Mouse (Mus musculus) forebrain, embryonic 10.5 days (tissue): ENCODE results near the gene Arl8a. TPM values are rescaled to one million over a fixed set of nuclear protein-coding genes. Genes with fewer than 3 reads are reported as not detected.
A peak's percentile ranks its signal among the peaks of the same experiment; 100 is the strongest.
"Not testable (repeated sequence)": the region's sequence is repeated elsewhere in the genome, so short reads cannot be mapped to it uniquely, and the experiment has no call there.

Experiments
- DNase-seq: peaks from one replicate; pipeline ENCODE4 v3.0.0-alpha.2; 2017; ENCODE audit warnings: low spot score; ENCODE audit errors: extremely low spot score
- H3K27ac ChIP-seq: fragments of 300-500 bp; sonication (generic); 2 replicates; pipeline ENCODE4 v1.5.1; 2016; ENCODE audit warnings: mild to moderate bottlenecking
- H3K27me3 ChIP-seq: fragments of 300-500 bp; sonication (generic); 2 replicates; pipeline ENCODE4 v1.6.1; 2016; ENCODE audit warnings: mild to moderate bottlenecking; ENCODE audit not compliant: poor library complexity, severe bottlenecking
- H3K36me3 ChIP-seq: fragments of 300-500 bp; sonication (generic); replicated peaks from 2 replicates; pipeline ENCODE4 v1.6.1; 2016; ENCODE audit warnings: mild to moderate bottlenecking, moderate library complexity
- H3K4me1 ChIP-seq: fragments of 300-500 bp; sonication (generic); 2 replicates; pipeline ENCODE4 v1.6.1; 2016
- H3K4me3 ChIP-seq: fragments of 300-500 bp; sonication (generic); 2 replicates; pipeline ENCODE4 v1.5.1; 2016; ENCODE audit warnings: mild to moderate bottlenecking, moderate library complexity
- H3K9me3 ChIP-seq: fragments of 300-500 bp; sonication (generic); 2 replicates; pipeline ENCODE4 v1.6.1; 2016; ENCODE audit warnings: mild to moderate bottlenecking, moderate library complexity
- WGBS: fragments of 180-500 bp; shearing (Covaris S2); methylation state at CpG from one replicate; pipeline ENCODE4 v1.1.7; 2016; 5-methylcytosine and 5-hydroxymethylcytosine counted together
- polyA plus RNA-seq: library from polyadenylated mRNA; unstranded; fragments of >200 nt; fragmentation: Nextera tagmentation; extraction: Ambion mirVana; gene quantifications from 2 replicates; pipeline ENCODE4 v1.2.1, GENCODE M21; 2016

The Arl8a gene
- polyA plus RNA-seq, 1 experiment from 2014 or later, result 39.2 TPM

- Histone ChIP-seq H3K27ac (no peak overlapping the region), H3K36me3 (no peaks in the 10 kb centered on the region), H3K4me3 (no peak overlapping the region), H3K9me3 (no peaks in the 10 kb centered on the region), H3K4me1 (peaks cover 17% of the 10 kb centered on the region), H3K27me3 (peaks cover 8% of the 10 kb centered on the region; the same call in 1 of the 2 replicates)
- DNase-seq, result no peak
- WGBS, result 80% methylated on average over 4 of the region's 4 CpGs
These were observed 34.7 kb downstream of the Arl8a start for GRCm38 (mm10) chr1:135181275-135181674.

- no peak overlapping the region for H3K4me3 ChIP-seq
- H3K4me1 ChIP-seq, result peaks cover 22% of the 10 kb centered on the region
- H3K27ac ChIP-seq, result no peak overlapping the region
- H3K9me3 ChIP-seq, result no peaks in the 10 kb centered on the region
- 91% methylated on average over 8 of the region's 8 CpGs for WGBS
- peaks cover 15% of the 10 kb centered on the region for H3K27me3 ChIP-seq
- no peaks in the 10 kb centered on the region for H3K36me3 ChIP-seq
- no peak for DNase-seq
These were observed 35.4 kb downstream of the Arl8a start for GRCm38 (mm10) chr1:135181880-135182623.

GRCm38 (mm10) chr1:135182975-135183374, 36.4 kb downstream of the Arl8a start:
- no peaks in the 10 kb centered on the region for H3K9me3 ChIP-seq
- 69% methylated on average over 3 of the region's 3 CpGs for WGBS
- peaks cover 19% of the 10 kb centered on the region for H3K27me3 ChIP-seq
- no peak overlapping the region for H3K4me3 ChIP-seq
- H3K4me1 ChIP-seq, result peaks cover 22% of the 10 kb centered on the region
- no peak for DNase-seq
- peak overlapping the region; percentile 30; the same call in 1 of the 2 replicates for H3K27ac ChIP-seq
- H3K36me3 ChIP-seq, result no peaks in the 10 kb centered on the region

GRCm38 (mm10) chr1:135183448-135183847, 36.8 kb downstream of the Arl8a start:
- no peak for DNase-seq
- WGBS, result 83% methylated on average over 3 of the region's 4 CpGs
- H3K27ac ChIP-seq, result peak overlapping the region; percentile 30; the same call in 1 of the 2 replicates
- no peak overlapping the region for H3K4me3 ChIP-seq
- peaks cover 19% of the 10 kb centered on the region for H3K27me3 ChIP-seq
- no peaks in the 10 kb centered on the region for H3K9me3 ChIP-seq
- peaks cover 22% of the 10 kb centered on the region for H3K4me1 ChIP-seq
- H3K36me3 ChIP-seq, result no peaks in the 10 kb centered on the region

- WGBS, result 76% methylated on average over 11 of the region's 11 CpGs
- Histone ChIP-seq H3K4me3 (no peak overlapping the region), H3K4me1 (peaks cover 22% of the 10 kb centered on the region), H3K27ac (no peak overlapping the region), H3K27me3 (peaks cover 19% of the 10 kb centered on the region), H3K9me3 (no peaks in the 10 kb centered on the region), H3K36me3 (no peaks in the 10 kb centered on the region)
- DNase-seq, result no peak
These were observed 37.4 kb downstream of the Arl8a start for GRCm38 (mm10) chr1:135183941-135184570.

- no peaks in the 10 kb centered on the region for H3K36me3 ChIP-seq
- H3K9me3 ChIP-seq, result no peaks in the 10 kb centered on the region
- WGBS, result 26% methylated on average over 5 of the region's 5 CpGs
- no peak for DNase-seq
- H3K4me3 ChIP-seq, result no peak overlapping the region
- H3K27ac ChIP-seq, result no peak overlapping the region
- peaks cover 19% of the 10 kb centered on the region for H3K27me3 ChIP-seq
- peaks cover 22% of the 10 kb centered on the region for H3K4me1 ChIP-seq
These were observed 39.3 kb downstream of the Arl8a start for GRCm38 (mm10) chr1:135185936-135186335.

DNA sequence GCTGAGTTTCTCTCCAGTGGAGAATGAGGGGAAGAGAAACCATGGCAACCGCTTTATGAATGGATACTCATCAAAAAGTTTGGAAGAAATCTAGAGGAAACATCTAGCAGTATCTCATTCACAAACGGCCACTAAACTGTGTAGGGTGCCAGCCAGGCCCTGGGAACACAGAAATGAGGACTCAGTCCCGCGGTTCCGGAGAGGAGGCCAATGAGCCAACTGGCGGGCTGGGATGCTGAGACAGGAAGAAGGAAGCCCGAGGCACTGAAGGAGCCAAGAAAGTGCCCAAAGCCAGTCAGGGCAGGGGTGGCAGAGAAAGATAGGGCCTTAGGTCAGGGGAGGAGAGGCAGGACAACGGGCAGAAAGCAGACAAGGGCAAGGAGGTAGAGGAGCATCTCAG, 39.8 kb downstream of the Arl8a start:
- H3K36me3 ChIP-seq, result no peaks in the 10 kb centered on the region
- H3K9me3 ChIP-seq, result no peaks in the 10 kb centered on the region
- peaks cover 22% of the 10 kb centered on the region for H3K4me1 ChIP-seq
- peaks cover 19% of the 10 kb centered on the region for H3K27me3 ChIP-seq
- WGBS, result 39% methylated on average over 8 of the region's 8 CpGs
- no peak overlapping the region for H3K27ac ChIP-seq
- DNase-seq, result no peak
- H3K4me3 ChIP-seq, result no peak overlapping the region

DNA sequence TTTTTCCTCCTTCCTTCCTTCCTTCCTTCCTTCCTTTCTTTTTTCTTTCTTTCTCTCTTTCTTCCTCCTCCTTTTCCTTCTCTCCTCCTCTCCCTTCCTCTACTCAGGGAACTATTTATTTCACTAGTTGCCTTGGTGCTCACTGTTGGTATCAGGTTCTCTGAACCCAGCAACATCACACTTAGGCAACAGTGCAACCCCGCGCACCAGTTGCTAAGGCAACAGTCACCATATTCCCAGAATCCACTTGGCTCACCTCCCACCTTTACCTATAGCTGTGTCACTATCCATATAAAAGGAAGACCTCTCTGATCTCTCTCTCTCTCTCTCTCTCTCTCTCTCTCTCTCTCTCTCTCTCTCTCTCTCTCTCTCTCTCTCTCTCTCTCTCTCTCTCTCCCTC, 40.4 kb downstream of the Arl8a start:
- Histone ChIP-seq H3K4me1 (peaks cover 22% of the 10 kb centered on the region), H3K27me3 (peaks cover 19% of the 10 kb centered on the region)
- not testable (repeated sequence) for H3K9me3 ChIP-seq, DNase-seq, H3K36me3 ChIP-seq, H3K4me3 ChIP-seq, H3K27ac ChIP-seq
- WGBS, result 42% methylated on average over 2 of the region's 2 CpGs

DNA sequence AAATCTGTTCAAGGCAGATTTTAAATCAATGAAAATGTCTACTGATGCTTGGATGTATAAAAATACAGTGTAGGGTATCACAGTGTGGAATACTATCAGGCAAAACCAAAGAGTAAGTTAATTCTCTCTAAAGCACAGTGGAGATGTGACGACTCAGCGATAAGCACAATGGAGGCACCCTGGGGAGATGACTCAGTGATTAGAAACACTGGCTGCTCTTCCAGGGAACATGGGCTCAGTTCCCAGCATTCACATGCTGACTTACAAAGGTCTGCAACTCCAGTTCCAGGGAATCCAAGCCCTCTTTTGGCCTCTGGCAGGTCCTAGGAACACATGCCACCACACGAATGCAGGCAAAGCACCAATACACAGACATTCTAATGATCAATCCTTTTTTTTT, 41.6 kb downstream of the Arl8a start:
- Histone ChIP-seq H3K9me3 (no peaks in the 10 kb centered on the region), H3K4me3 (no peak overlapping the region), H3K4me1 (peaks cover 18% of the 10 kb centered on the region), H3K27me3 (peaks cover 19% of the 10 kb centered on the region), H3K27ac (no peak overlapping the region), H3K36me3 (no peaks in the 10 kb centered on the region)
- WGBS, result 22% methylated on average over 3 of the region's 3 CpGs
- DNase-seq, result no peak

DNA sequence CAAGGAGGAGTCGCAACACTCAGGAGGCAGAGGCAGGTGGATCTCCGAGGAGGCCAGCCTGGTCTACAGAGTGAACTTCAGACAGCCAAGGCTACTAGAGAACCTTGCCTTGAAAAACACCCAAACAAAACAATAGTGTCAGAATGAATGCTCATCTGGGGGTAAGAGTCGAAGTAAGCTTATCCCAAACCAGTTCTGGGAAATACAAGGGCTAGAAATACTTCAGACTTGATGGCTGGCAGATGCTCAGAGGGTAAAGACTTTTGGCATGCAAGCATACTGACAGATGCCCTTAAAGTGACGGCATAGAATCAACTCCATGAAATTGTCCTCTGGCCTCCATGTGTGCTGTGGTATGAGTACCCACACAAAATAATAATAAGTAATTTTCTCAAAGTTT, 42.6 kb downstream of the Arl8a start:
- H3K27ac ChIP-seq, result no peak overlapping the region
- H3K4me1 ChIP-seq, result peaks cover 10% of the 10 kb centered on the region
- no peak for DNase-seq
- no peaks in the 10 kb centered on the region for H3K36me3 ChIP-seq
- 91% methylated on average over 4 of the region's 4 CpGs for WGBS
- H3K9me3 ChIP-seq, result no peaks in the 10 kb centered on the region
- H3K27me3 ChIP-seq, result peaks cover 19% of the 10 kb centered on the region
- no peak overlapping the region for H3K4me3 ChIP-seq

GRCm38 (mm10) chr1:135194335-135194734, 47.7 kb downstream of the Arl8a start:
- not testable (repeated sequence) for H3K27me3 ChIP-seq, H3K27ac ChIP-seq, H3K4me3 ChIP-seq, H3K9me3 ChIP-seq, DNase-seq, H3K36me3 ChIP-seq
- peaks cover 15% of the 10 kb centered on the region for H3K4me1 ChIP-seq
- WGBS, result 78% methylated on average over 5 of the region's 5 CpGs

GRCm38 (mm10) chr1:135195907-135196440, 49.4 kb downstream of the Arl8a start:
- DNase-seq, result no peak
- 85% methylated on average over 6 of the region's 6 CpGs for WGBS
- no peaks in the 10 kb centered on the region for H3K27me3 ChIP-seq
- H3K27ac ChIP-seq, result 0 out of 2 replicates have a peak overlapping the region, but pooled peaks have one; percentile 30
- H3K36me3 ChIP-seq, result no peaks in the 10 kb centered on the region
- H3K4me3 ChIP-seq, result no peak overlapping the region
- peaks cover 22% of the 10 kb centered on the region for H3K4me1 ChIP-seq
- H3K9me3 ChIP-seq, result no peaks in the 10 kb centered on the region

- H3K27ac ChIP-seq, result peak overlapping the region; percentile 84
- no peak for DNase-seq
- peak overlapping the region; percentile 43 for H3K4me3 ChIP-seq
These were observed 51.8 kb downstream of the Arl8a start for GRCm38 (mm10) chr1:135198412-135198811.

More at GRCm38 (mm10) chr1:135198412-135198811, 51.8 kb downstream of the Arl8a start:
- Histone ChIP-seq H3K4me1 (peaks cover 22% of the 10 kb centered on the region), H3K9me3 (no peaks in the 10 kb centered on the region), H3K36me3 (no peaks in the 10 kb centered on the region), H3K27me3 (no peaks in the 10 kb centered on the region)
- 21% methylated on average over 5 of the region's 5 CpGs for whole genome bisulfite sequencing
